Mouse (Mus musculus) forebrain, embryonic 16.5 days (tissue): ENCODE measurements around the gene Zfp786. TPM values are rescaled to one million over a fixed set of nuclear protein-coding genes. Genes with fewer than 3 reads are reported as not detected.
"Not testable (repeated sequence)": the region's sequence is repeated elsewhere in the genome, so short reads cannot be mapped to it uniquely, and the experiment has no call there.

Source experiments
- ATAC-seq: fragments of 200-750 bp; cut with Nextera tagmentation; 2 replicates; pipeline ENCODE4 v1.8.0; 2017; ENCODE audit warnings: mild to moderate bottlenecking, moderate library complexity
- H3K27ac ChIP-seq: fragments of 300-500 bp; sonication (generic); 2 replicates; pipeline ENCODE4 v1.5.1; 2014; ENCODE audit warnings: low read length, control low read depth
- H3K27me3 ChIP-seq: fragments of 300-500 bp; sonication (generic); replicated peaks from 2 replicates; pipeline ENCODE4 v1.6.1; 2014; ENCODE audit warnings: low read length; ENCODE audit not compliant: control insufficient read depth, insufficient read depth
- H3K36me3 ChIP-seq: fragments of 300-500 bp; sonication (generic); 2 replicates; pipeline ENCODE4 v1.6.1; 2014; ENCODE audit not compliant: control insufficient read depth, insufficient read depth
- H3K4me1 ChIP-seq: fragments of 300-500 bp; sonication (generic); replicated peaks from 2 replicates; pipeline ENCODE4 v1.6.1; 2014; ENCODE audit warnings: low read length; ENCODE audit not compliant: control insufficient read depth, insufficient read depth
- H3K4me2 ChIP-seq: fragments of 300-500 bp; sonication (generic); 2 replicates; pipeline ENCODE4 v1.6.1; 2014; ENCODE audit warnings: mild to moderate bottlenecking, low read length, control low read depth
- H3K4me3 ChIP-seq: fragments of 300-500 bp; sonication (generic); replicated peaks from 2 replicates; pipeline ENCODE4 v1.5.1; 2014; ENCODE audit warnings: mild to moderate bottlenecking, low read length, control low read depth
- H3K9ac ChIP-seq: fragments of 300-500 bp; sonication (generic); replicated peaks from 2 replicates; pipeline ENCODE4 v1.6.1; 2014; ENCODE audit warnings: low read depth, low read length, control low read depth
- H3K9me3 ChIP-seq: fragments of 300-500 bp; sonication (generic); 2 replicates; pipeline ENCODE4 v1.6.1; 2016; ENCODE audit warnings: low read length; ENCODE audit not compliant: control insufficient read depth
- WGBS: fragments of 180-500 bp; shearing (Covaris S2); extraction: QIAGEN DNeasy Blood & Tissue Kit; methylation state at CpG from one replicate; pipeline ENCODE4 v1.1.7; 2014; 5-methylcytosine and 5-hydroxymethylcytosine counted together
- polyA plus RNA-seq: library from polyadenylated mRNA; unstranded; fragments of >200 nt; fragmentation: Nextera tagmentation; extraction: Ambion mirVana; gene quantifications from 2 replicates; pipeline ENCODE4 v1.2.1, GENCODE M21; 2015

Zfp786 gene
- polyA plus RNA-seq, 1 experiment from 2014 or later: 21.9 TPM

DNA sequence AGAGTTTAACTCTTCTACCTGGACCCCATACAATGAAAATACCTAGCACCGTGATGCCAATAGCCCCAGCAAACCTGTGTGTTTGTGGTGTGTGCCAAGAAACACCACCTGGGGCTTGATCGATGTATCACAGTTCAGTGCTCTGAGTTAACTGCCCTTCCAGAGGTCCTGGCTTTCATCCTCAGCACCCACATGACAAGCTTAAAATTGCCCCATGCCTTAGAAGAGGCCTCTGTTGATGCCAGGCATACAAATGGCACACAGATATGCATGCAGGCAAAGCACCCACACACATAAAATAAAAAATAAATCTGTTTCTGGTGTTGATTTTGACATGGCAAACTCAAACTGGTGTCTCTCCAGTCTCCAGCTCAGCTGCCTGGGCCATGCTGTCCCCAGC is 38.1 kb downstream of the Zfp786 start:
- no peak overlapping the region for H3K9ac ChIP-seq
- 98% methylated on average over 2 of the region's 2 CpGs for WGBS
- H3K4me1 ChIP-seq: peaks cover 5% of the 10 kb centered on the region; the same call in 1 of the 2 replicates
- no peak overlapping the region for H3K4me3 ChIP-seq
- H3K27me3 ChIP-seq: no peaks in the 10 kb centered on the region
- H3K4me2 ChIP-seq: no peak overlapping the region
- ATAC-seq: no peak
- H3K36me3 ChIP-seq: peaks cover 27% of the 10 kb centered on the region
- H3K9me3 ChIP-seq: no peaks in the 10 kb centered on the region
- H3K27ac ChIP-seq: no peak overlapping the region

DNA sequence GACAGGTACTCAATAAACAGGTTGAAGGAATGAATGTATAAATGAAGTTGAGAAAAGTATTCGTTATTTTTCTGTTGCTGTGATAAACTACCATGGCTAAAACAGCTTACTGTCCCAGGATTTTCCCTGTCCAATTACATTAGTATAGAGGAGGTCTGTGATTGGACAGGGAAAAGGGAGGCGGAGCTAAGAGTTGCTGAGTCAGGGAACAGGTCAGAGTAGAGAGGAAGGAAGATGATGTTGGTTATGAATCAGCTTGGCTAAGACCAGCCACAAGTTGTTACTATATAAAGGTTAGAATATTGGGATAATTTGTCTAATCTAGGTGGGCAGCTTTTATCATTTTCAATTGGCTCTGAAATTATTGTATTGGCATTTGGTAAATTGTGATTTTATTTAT is 39.9 kb downstream of the Zfp786 start:
- Histone ChIP-seq H3K4me2 (no peak overlapping the region), H3K9me3 (no peaks in the 10 kb centered on the region), H3K4me3 (no peak overlapping the region), H3K9ac (no peak overlapping the region), H3K27ac (no peak overlapping the region), H3K4me1 (peaks cover 5% of the 10 kb centered on the region; the same call in 1 of the 2 replicates), H3K36me3 (peaks cover 12% of the 10 kb centered on the region), H3K27me3 (no peaks in the 10 kb centered on the region)
- 62% methylated on average over 2 of the region's 2 CpGs for WGBS
- ATAC-seq: no peak

DNA sequence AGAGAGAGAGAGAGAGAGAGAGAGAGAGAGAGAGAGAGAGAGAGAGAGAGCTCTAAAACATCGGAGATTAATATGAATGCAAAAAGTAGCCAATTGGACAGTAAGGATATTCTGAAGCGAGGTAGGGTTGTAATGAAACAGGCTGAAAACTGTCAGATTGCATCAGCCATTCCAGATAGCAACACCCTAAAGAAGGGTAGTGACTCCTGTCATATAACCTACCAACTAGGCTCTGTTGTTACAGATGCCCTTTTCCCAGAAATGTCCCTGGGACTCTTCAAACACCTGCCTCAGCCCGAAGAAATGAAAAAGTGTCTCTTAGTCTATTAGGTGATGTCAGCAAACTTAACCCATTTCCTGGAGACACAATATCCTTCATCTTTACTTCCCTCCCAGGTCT is 41.8 kb downstream of the Zfp786 start:
- peak; percentile 19 for ATAC-seq
- WGBS: 36% methylated on average over 3 of the region's 3 CpGs

DNA sequence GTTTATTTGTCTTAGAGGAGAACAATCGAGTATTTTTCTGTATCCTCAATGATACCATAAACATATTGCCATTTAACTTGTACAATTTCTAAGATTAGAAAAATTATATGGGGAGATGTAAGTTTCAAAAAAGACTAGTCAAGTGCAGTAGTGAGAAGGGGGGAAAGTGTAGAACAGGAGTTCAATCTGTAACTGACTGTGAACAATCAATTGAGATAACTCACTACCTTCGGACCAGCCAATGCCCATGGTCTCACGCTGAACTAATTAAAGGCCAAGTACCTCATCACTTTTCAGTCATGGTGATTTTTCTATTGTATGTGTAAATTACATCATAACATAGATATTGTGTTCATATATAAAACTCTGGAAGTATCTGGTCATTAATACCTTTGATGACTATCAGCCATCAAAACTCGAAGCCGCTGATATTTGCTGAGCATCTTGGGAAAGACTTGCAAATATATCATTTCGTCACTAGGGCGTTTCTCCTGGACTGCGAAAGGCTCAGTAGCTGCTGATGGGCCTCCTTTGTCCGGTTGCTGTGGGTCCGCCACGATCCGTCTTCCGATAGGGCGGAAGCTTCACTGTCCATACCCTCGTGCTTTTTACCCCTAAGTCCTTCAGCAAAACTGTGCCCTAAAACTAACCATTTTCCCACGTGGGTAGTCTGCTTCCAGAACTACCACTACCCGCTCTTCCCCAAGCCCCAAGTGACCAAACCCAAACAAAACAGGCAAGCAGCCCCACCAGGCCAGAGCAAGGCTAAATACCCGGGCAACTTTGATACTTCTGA is 42.5 kb downstream of the Zfp786 start:
- peak; percentile 91 for ATAC-seq
- Histone ChIP-seq H3K4me1 (peaks cover 5% of the 10 kb centered on the region; the same call in 1 of the 2 replicates), H3K4me3 (peak overlapping the region; percentile 61), H3K27ac (peak overlapping the region; percentile 96), H3K27me3 (no peaks in the 10 kb centered on the region), H3K36me3 (no peaks in the 10 kb centered on the region), H3K9me3 (no peaks in the 10 kb centered on the region), H3K4me2 (peak overlapping the region; percentile 69), H3K9ac (peak overlapping the region; percentile 76)
- WGBS: 1% methylated on average over 18 of the region's 18 CpGs

More for the DNA sequence above, 41.8 kb downstream of the Zfp786 start:
- H3K4me2 ChIP-seq: peak overlapping the region; percentile 69
- peak overlapping the region; percentile 76 for H3K9ac ChIP-seq
- H3K27me3 ChIP-seq: no peaks in the 10 kb centered on the region
- peak overlapping the region; percentile 61 for H3K4me3 ChIP-seq
- H3K4me1 ChIP-seq: peaks cover 5% of the 10 kb centered on the region; the same call in 1 of the 2 replicates
- no peaks in the 10 kb centered on the region for H3K36me3 ChIP-seq
- no peaks in the 10 kb centered on the region for H3K9me3 ChIP-seq
- H3K27ac ChIP-seq: peak overlapping the region; percentile 96

DNA sequence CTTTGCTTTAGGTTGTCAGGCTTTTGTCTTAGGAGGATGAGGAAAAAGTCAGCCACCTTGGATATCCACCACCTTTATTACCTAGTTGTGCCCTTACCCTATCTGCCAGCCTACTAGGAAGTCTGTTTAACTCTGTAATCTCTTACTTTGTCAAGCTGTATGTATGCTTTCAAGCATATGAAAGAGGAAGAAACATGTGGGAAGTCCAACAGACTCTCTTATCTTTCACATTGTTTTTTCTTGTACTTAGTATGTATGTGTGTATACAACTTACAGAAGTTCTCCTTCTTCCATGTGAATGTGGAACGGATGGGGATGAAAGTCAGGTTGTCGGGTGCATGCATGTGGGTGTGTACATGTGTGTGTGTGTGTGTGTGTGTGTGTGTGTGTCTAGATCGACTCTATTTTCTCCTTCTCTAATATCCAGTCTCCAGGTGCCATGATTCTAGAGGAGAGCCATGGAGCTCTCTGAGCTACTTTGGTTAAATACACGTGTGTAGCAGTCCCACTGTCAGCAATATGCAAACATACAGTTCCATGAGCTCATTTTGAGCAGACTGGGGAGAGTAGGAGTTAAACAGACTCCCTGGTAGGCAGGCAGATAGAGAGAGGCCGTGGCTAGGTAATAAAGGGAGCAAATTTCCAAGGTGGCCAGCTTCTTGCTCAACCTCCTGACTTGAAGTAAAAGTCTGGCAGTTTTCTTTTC is 45.8 kb downstream of the Zfp786 start:
- Histone ChIP-seq H3K4me3 (no peak overlapping the region), H3K36me3 (no peaks in the 10 kb centered on the region), H3K27me3 (no peaks in the 10 kb centered on the region), H3K27ac (no peak overlapping the region), H3K4me1 (peaks cover 11% of the 10 kb centered on the region), H3K9me3 (no peaks in the 10 kb centered on the region), H3K9ac (no peak overlapping the region), H3K4me2 (no peak overlapping the region)
- ATAC-seq: no peak
- WGBS: 75% methylated on average over 5 of the region's 5 CpGs

DNA sequence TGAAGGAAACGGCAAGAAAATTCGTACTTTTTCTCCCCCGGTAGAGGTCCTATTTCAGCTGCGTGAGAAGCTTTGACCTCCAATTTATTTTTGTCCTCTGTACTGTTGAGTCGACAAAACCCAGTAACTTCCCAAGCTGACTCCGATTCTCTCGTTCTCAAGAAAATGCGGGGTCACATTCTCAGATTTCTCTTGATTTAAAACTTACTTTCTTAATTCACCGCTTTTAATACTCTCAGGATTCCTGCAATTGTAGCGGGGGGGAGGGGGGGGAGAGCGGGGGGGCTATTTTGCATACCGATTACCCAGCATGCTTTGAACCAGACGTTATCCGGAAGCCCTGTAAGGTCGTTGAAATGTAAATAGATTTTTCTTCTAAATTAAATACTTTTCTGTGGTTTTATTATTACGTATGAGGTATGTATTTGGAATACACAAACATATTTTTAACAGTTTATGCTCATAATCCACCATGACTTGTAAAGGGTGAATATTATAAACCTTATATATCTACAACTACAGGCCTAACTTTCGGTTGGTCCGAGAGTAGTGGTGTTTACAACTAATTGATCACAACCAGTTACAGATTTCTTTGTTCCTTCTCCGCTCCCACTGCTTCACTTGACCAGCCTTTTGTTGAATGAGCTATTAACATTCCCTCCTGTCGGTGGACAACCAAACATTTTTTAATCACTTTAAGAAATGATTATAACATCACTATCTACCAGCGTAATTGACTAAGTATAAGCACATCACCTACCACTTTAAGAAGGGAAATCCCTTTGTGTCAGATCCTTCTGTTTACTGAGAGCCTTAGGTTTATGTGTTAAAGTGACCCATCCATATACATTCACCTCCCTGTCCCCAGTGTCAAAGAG is 49.3 kb downstream of the Zfp786 start:
- under 1% methylated on average over 21 of the region's 21 CpGs for WGBS
- peaks cover 6% of the 10 kb centered on the region for H3K4me1 ChIP-seq
- peak overlapping the region; percentile 59 for H3K4me2 ChIP-seq
- peak overlapping the region; percentile 86 for H3K27ac ChIP-seq
- H3K36me3 ChIP-seq: no peaks in the 10 kb centered on the region
- peak overlapping the region; percentile 45 for H3K9ac ChIP-seq
- ATAC-seq: peak; percentile 48
- peak overlapping the region; percentile 60 for H3K4me3 ChIP-seq
- no peaks in the 10 kb centered on the region for H3K27me3 ChIP-seq
- no peaks in the 10 kb centered on the region for H3K9me3 ChIP-seq

DNA sequence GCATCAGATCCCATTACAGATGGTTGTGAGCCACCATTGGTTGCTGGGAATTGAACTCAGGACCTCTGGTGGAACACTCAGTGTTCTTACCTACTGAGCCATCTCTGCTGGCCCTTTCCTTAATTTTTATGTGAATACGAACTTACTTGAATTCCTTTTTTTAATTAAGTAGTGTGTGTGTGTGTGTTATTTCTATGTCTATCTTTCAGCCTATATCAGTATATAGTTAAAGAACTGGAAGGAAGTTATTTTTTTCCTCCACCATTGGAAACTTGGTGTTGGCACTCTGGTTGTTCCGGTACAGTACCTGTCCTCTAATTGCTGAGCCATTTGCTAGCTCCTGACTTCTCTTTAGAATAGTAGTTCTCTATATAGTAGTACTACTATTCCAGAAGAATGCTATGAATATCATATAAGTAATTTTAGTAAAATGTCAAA is 50.1 kb downstream of the Zfp786 start:
- 5% methylated on average over 2 of the region's 2 CpGs for WGBS
- peak overlapping the region; percentile 60 for H3K4me3 ChIP-seq

DNA sequence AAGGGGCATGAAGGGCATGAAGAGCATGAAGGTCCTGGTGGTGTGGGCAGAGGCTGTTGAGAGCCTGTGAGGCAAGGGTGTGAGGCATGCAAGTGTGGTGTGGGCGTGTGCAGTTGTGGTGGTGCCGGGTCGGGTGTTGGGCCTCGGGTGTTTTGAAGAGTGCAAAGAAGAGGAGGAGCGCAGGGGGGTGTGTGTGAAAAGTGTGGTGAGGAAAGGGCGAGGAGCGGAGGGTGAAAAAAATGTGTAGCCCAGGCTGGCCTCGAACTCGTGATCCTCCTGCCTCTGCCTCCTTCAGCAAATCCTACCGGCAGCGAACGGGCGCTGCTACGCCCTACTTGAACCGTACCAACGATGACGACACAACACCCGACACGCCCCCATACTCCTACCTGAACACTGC is 58.9 kb downstream of the Zfp786 start:
- H3K9ac ChIP-seq, H3K27ac ChIP-seq, ATAC-seq: not testable (repeated sequence)

More for the DNA sequence above, 50.1 kb downstream of the Zfp786 start:
- peak overlapping the region; percentile 59 for H3K4me2 ChIP-seq
- no peaks in the 10 kb centered on the region for H3K36me3 ChIP-seq
- H3K9ac ChIP-seq: no peak overlapping the region
- H3K27me3 ChIP-seq: no peaks in the 10 kb centered on the region
- no peaks in the 10 kb centered on the region for H3K9me3 ChIP-seq
- H3K27ac ChIP-seq: no peak overlapping the region
- no peak for ATAC-seq
- H3K4me1 ChIP-seq: peaks cover 6% of the 10 kb centered on the region

DNA sequence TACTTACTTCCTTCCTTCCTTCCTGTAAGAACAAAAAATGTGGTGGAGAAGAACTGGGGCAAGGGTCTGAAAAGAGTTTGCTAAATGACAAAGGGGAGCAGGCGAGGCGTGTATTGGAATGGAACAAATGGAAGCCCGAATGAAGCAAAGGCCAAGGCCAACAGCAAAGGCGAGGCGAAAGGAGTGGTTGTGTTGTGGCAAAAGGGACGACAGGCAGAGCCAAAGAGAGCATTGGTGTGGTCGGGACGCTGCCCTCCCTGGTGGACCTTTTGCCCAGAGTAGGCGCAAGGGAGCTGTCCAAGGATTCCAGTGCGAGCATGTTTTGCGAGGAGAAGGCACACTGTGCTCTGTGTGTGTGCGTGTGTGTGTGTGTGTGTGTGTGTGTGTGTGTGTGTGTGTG is 59.6 kb downstream of the Zfp786 start:
- not testable (repeated sequence) for H3K36me3 ChIP-seq, H3K4me2 ChIP-seq, H3K9me3 ChIP-seq, H3K4me1 ChIP-seq, H3K27ac ChIP-seq, H3K27me3 ChIP-seq, ATAC-seq, H3K9ac ChIP-seq, H3K4me3 ChIP-seq
- 75% methylated on average over 12 of the region's 12 CpGs for WGBS

More for the DNA sequence above, 58.9 kb downstream of the Zfp786 start:
- H3K9me3 ChIP-seq, H3K36me3 ChIP-seq, H3K4me2 ChIP-seq, H3K27me3 ChIP-seq, H3K4me1 ChIP-seq: not testable (repeated sequence)
- WGBS: 83% methylated on average over 5 of the region's 19 CpGs
- H3K4me3 ChIP-seq: peak overlapping the region; percentile 17; the same call in 1 of the 2 replicates
